In the genomic region with DNA sequence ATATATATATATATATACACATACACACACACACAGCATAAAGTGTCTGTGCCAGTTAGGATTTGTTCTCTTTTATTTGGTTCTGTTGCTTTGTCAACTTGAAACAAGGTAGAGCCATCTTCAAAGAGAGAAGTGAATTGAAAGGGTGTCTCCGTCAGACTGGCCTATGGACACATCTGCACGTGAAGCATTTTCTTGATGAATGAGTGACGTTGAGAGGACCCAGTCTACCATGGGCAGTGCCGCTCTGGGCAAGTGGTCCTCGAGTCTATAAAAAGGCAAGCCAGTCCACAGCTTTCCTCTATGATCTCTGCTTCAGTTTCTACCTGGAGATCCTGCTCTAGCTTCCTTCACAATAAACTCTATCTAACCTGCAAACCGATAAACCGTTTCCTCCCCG, we compare ENCODE assay signal across 19 mouse cellular contexts.
DNase-seq lines count a peak whose midpoint lies in the region; ATAC-seq and TF ChIP-seq lines count a peak whose summit lies in the region.
"Had no signal": no experiment of that assay in that cellular context is flagged by ENCODE, and none has a peak within 500 bp of the region (broad histone marks: within the 10 kb centered on the region; RNA-seq: fewer than 3 reads in every experiment).

No protein-coding gene starts in this region.

- intact Hi-C loops in heart, adult 2 months (cut with DNase I), result no loop called here
- intact Hi-C loops in heart, postnatal 10 days (cut with DNase I), result no loop called here

- peaks cover 2% of the 10 kb centered on the region for H3K79me2 ChIP-seq in heart, adult 2 months (replicated peaks; ENCODE audit: control insufficient read depth, insufficient read depth, low read length)

- peak overlapping the region; percentile 38 for H3K4me2 ChIP-seq in heart, embryonic 14.5 days (ENCODE audit: low read length)
- H3K4me2 ChIP-seq in heart, postnatal 0 days (ENCODE audit: low read depth, low read length), result peak overlapping the region; percentile 58
- H3K4me2 ChIP-seq: forebrain, embryonic 13.5 days; hindbrain, embryonic 12.5 days; hindbrain, embryonic 15.5 days had no signal

- ATAC-seq in heart, embryonic 14.5 days (ENCODE audit: insufficient number of reproducible peaks, insufficient read depth, low FRiP score, low read depth), result no peak
- ATAC-seq in heart, postnatal 0 days (ENCODE audit: insufficient read depth, low read depth), result peak; percentile 52
- ATAC-seq: forebrain, embryonic 13.5 days; forebrain, embryonic 16.5 days; Patski had no signal

- no peaks in the 10 kb centered on the region for H3K36me3 ChIP-seq in heart, adult 2 months (ENCODE audit: control insufficient read depth, insufficient read depth, low read length)
- no peaks in the 10 kb centered on the region for H3K36me3 ChIP-seq in heart, embryonic 14.5 days (ENCODE audit: control insufficient read depth, insufficient read depth, low read length)
- no peaks in the 10 kb centered on the region for H3K36me3 ChIP-seq in heart, postnatal 0 days (replicated peaks; ENCODE audit: control insufficient read depth, insufficient read depth, low read length)
- H3K36me3 ChIP-seq: forebrain, embryonic 10.5 days; G1E; hindbrain, embryonic 12.5 days; hindbrain, embryonic 15.5 days had no signal

- TF ChIP-seq CTCF in heart, adult 2 months (IDR thresholded peaks at IDR 0.05), result no peak
- TF ChIP-seq CTCF in heart, postnatal 0 days (IDR thresholded peaks at IDR 0.05; ENCODE audit: low read depth), result no peak

- H3K9me3 ChIP-seq in heart, embryonic 14.5 days (ENCODE audit: control insufficient read depth, low read length), result no peaks in the 10 kb centered on the region
- H3K9me3 ChIP-seq in heart, postnatal 0 days (replicated peaks; ENCODE audit: control insufficient read depth, low read length), result no peaks in the 10 kb centered on the region
- H3K9me3 ChIP-seq: forebrain, embryonic 10.5 days; forebrain, embryonic 13.5 days; G1E; hindbrain, embryonic 12.5 days; hindbrain, embryonic 15.5 days had no signal

- DNase-seq in heart, adult 2 months, result no peak
- no peak for DNase-seq in heart, adult 9 months (ENCODE audit: low spot score in 2 of 2)
- DNase-seq in heart, postnatal 4 days, result no peak
- DNase-seq in heart, postnatal 0 days (ENCODE audit: low spot score), result peak; percentile 30
- DNase-seq in heart, postnatal 10 days, result no peak
- DNase-seq: B cell, adult 2 months; cerebellum, adult 18-20 months; cerebellum, adult 9-10 months; gastrocnemius, postnatal 10 days; gastrocnemius, postnatal 36 days had no signal

- peak overlapping the region; percentile 41 for H3K27ac ChIP-seq in heart, adult 2 months
- 0 out of 4 replicates have a peak overlapping the region, but pooled peaks have one; percentile 1 to 27 for H3K27ac ChIP-seq in heart, embryonic 14.5 days (replicated peaks in 1 of 2; ENCODE audit: control insufficient read depth in 1 of 2, insufficient read depth in 1 of 2, low read depth in 2 of 2, low read length in 2 of 2)
- peak overlapping the region; percentile 32; the same call in 1 of the 2 replicates for H3K27ac ChIP-seq in heart, postnatal 0 days (ENCODE audit: low read depth)
- H3K27ac ChIP-seq: forebrain, embryonic 10.5 days; forebrain, embryonic 13.5 days; hindbrain, embryonic 12.5 days; hindbrain, embryonic 15.5 days had no signal

- WGBS in heart, adult 2 months, result 63% methylated on average over 8 of the region's 8 CpGs
- WGBS in heart, embryonic 14.5 days, result 50% methylated on average over 8 of the region's 8 CpGs
- whole genome bisulfite sequencing in heart, postnatal 0 days, result 42% methylated on average over 8 of the region's 8 CpGs

- no peak overlapping the region for H3K9ac ChIP-seq in heart, adult 2 months (ENCODE audit: low read depth, low read length)
- no peak overlapping the region for H3K9ac ChIP-seq in heart, embryonic 14.5 days (ENCODE audit: low read length)
- no peak overlapping the region for H3K9ac ChIP-seq in heart, postnatal 0 days (replicated peaks; ENCODE audit: low read depth, low read length)
- H3K9ac ChIP-seq: forebrain, embryonic 13.5 days; hindbrain, embryonic 12.5 days; hindbrain, embryonic 15.5 days had no signal

- no peak for TF ChIP-seq EP300 in heart, adult 2 months (IDR thresholded peaks at IDR 0.05; ENCODE audit: insufficient read depth, low read depth, low read length)
- TF ChIP-seq EP300 in heart, postnatal 0 days (IDR thresholded peaks at IDR 0.05; ENCODE audit: low read depth), result no peak

- H3K4me3 ChIP-seq in heart, adult 2 months, result peak overlapping the region; percentile 16
- H3K4me3 ChIP-seq in heart, embryonic 14.5 days (ENCODE audit: control insufficient read depth in 1 of 2, insufficient read depth in 1 of 2, low read depth in 1 of 2, low read length in 2 of 2), result 0 out of 4 replicates have a peak overlapping the region, but pooled peaks of 1 of the 2 experiments have one; percentile 11
- H3K4me3 ChIP-seq in heart, postnatal 0 days (ENCODE audit: low read depth, low read length), result peak overlapping the region; percentile 43
- H3K4me3 ChIP-seq: forebrain, embryonic 10.5 days; forebrain, embryonic 13.5 days; hindbrain, embryonic 12.5 days; hindbrain, embryonic 15.5 days had no signal

- no peak for TF ChIP-seq POLR2A in heart, adult 2 months (IDR thresholded peaks at IDR 0.05; ENCODE audit: insufficient read depth, low read depth, low read length)

- no peaks in the 10 kb centered on the region for H3K27me3 ChIP-seq in heart, adult 2 months (ENCODE audit: control insufficient read depth, insufficient read depth, low read length)
- no peaks in the 10 kb centered on the region for H3K27me3 ChIP-seq in heart, embryonic 14.5 days (ENCODE audit: control insufficient read depth, insufficient read depth, low read length)
- H3K27me3 ChIP-seq in heart, postnatal 0 days (ENCODE audit: control insufficient read depth, insufficient read depth, low read length), result no peaks in the 10 kb centered on the region
- H3K27me3 ChIP-seq: CH12.LX; forebrain, embryonic 13.5 days; hindbrain, embryonic 12.5 days; hindbrain, embryonic 15.5 days; Patski had no signal

- H3K4me1 ChIP-seq in heart, adult 2 months (ENCODE audit: control insufficient read depth, insufficient read depth, low read length), result peaks cover 4% of the 10 kb centered on the region; the same call in 1 of the 2 replicates
- peaks cover 11 to 13% of the 10 kb centered on the region in 2 experiments for H3K4me1 ChIP-seq in heart, embryonic 14.5 days (ENCODE audit: control insufficient read depth in 2 of 2, insufficient read depth in 2 of 2, low read length in 2 of 2)
- 0 out of 2 replicates have a peak, but pooled peaks cover 5% of the 10 kb centered on the region for H3K4me1 ChIP-seq in heart, postnatal 0 days (ENCODE audit: control insufficient read depth, insufficient read depth)
